Mouse (Mus musculus) embryonic fibroblast, embryonic 13.5 days (primary cell): ENCODE results near the gene Igsf6.

ENCODE experiments used
- CTCF ChIP-seq: IDR thresholded peaks from 2 replicates; pipeline ENCODE4 v1.5.1; 2011; ENCODE audit warnings: mild to moderate bottlenecking, control low read depth, low read length, moderate library complexity, borderline replicate concordance; ENCODE audit not compliant: insufficient read depth
- POLR2A ChIP-seq: IDR thresholded peaks from 2 replicates; pipeline ENCODE4 v1.6.1; 2011; ENCODE audit warnings: low read depth, mild to moderate bottlenecking, control low read depth, low read length, moderate library complexity

DNA sequence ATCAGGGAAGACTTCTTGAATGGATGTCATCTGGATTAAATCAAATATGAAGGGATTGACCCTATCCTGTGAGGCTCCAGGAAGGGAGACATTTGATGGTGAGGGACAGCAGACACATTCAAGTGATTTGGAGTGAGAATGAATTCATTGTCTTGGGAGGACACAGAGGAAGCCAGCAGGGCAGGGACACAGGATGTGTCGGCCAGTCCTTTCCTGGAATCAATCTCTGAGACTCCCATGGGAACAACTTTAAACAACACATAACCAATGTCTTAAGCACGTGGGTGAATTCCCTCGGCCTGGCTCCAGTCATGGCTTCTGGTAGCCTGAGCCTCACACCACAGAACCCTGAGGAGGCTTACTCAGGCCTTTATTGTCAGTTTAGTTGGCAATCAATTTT is 33.5 kb upstream of the Igsf6 start:
- TF ChIP-seq POLR2A (no peak), CTCF (no peak)
